Mouse (Mus musculus): ENCODE measurements at regions not wholly inside any gene's neighbourhood (a gene's known extent, or its start where the extent isn't known, plus 50 kb on each side); places are given as distances from the start of the nearest gene placed in this dataset.

DNA sequence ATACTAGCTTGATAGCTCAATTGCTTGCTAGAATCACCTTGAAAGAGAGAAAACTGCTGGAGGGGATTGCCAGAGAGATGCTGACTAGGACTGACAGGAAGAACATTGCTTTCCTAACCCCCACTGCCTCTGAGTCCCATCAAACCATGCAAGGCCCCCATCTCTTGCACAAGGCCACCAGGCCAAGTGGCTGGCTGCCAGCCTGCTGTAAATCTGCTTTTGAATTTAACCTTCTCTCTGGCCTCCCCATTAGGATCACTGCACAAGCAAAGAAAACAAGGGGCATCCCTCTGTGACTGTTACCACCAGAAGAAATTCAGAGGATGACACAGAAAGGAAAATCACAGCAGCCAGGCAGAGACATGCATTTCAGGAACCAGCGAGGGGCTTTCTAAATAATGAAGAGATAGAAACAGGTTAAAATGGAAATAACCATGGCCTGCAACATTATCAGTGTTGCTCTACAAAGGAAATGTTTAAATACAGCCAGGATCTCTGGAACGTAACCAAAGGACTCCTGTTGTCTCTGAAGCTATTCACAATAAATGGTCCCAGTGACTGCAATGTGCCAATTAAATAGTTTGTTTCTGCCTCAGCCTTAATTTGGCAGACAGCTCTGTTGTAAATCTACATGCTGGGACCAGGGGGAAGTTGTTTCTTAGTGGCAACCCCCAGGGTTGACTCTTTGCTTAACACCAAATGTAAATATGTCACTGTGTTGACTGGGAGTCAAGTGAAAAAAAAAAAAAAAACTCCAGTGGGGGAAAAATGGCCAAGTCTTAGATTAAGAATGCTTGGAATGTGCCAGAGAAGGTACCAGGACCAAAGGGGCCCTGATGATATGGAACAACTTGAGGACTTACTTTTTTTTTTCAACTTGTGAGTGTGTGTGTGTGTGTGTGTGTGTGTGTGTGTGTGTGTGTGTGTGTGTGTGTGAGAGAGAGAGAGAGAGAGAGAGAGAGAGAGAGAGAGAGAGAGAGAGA, 233.9 kb upstream of the Epha4 start:
- DNase-seq (ENCODE audit: low spot score) = no peak

DNA sequence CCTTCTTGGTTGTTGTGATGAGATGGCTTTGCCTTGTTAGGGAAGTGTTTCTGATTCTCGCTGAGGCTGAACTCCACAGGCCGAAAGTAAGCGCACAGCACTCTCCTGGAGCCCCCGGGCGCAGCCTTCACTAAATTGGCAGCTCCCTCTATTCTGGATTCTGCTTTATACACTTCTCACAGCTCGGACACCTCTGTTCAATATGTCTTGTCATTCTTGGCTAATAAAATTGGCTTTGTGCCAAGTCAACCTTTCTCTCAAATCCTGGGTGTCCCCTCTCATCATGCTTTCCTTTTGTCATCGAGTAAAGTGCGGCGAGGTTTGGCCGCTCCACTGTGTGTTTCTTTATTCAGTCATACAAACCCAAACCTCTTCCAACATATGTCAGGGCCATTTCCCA, 217.2 kb upstream of the Epha4 start:
- no peak for DNase-seq (ENCODE audit: low spot score)

DNA sequence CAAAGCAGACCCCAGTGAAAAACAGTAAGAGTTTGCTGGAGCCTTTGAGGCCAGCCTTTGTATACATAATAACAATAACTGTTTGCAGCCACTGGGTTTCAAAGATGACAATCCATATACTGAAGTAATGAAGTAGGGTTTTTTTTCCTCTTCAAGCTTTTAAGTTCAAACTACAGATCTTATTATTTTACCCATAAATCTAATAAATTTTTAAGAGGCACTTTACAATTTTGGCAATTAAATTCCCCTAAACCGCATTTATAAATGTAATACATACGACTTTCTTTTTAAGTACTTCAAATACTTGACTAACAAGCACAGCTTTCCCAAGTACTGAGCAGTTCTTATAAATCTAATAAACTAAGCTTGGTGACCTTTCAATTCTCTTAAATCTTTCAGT, 212.7 kb upstream of the Epha4 start:
- no peak for DNase-seq (ENCODE audit: low spot score)

- DNase-seq (ENCODE audit: low spot score) = no peak
Observed at GRCm38 (mm10) chr1:77723246-77723645, 208.4 kb upstream of the Epha4 start.

DNA sequence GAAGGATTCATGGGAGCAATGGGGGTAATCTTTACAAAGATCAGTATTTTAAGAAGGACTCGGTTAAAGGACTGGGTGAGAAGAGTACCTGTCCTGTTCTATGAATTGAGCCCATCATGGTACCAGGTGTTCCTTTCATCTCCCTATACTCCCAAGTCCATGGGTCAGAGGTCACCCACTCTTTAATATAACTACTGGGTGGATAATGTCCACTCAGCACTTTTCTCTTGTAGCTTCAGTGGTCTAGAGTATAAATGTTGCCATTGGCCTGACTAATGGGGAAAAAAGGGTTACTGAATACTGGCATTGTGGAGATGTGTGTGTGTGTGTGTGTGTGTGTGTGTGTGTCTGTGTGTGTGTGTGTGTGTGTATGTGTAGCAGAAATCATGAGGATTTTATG, 206.0 kb upstream of the Epha4 start:
- DNase-seq (ENCODE audit: low spot score) = no peak

GRCm38 (mm10) chr1:77713001-77713400, 198.1 kb upstream of the Epha4 start:
- DNase-seq (ENCODE audit: low spot score) = no peak

GRCm38 (mm10) chr1:77708202-77709020, 193.5 kb upstream of the Epha4 start:
- DNase-seq (ENCODE audit: low spot score) = no peak

GRCm38 (mm10) chr1:77695228-77696018, 180.5 kb upstream of the Epha4 start:
- DNase-seq (ENCODE audit: low spot score) = no peak

DNA sequence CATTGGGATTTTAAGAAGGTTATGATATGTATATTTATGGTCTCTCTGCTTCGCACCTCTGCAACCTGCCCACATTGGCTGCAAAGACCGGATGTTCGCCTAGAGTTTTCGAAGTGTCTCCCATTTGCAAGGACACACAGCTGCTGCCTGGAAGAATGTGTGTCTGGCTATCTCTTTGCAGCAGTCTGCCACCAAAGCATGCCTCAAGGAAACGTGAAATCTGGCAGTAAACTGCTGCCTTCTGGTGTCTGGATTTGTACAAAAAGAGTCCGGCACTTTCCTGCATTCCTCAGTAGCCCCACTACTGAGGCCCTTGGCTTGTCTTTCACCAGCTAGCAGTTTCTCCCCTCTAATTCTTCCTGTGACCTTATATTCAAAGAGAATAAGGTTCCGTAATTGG, 148.5 kb upstream of the Epha4 start:
- no peak for DNase-seq (ENCODE audit: low spot score)

GRCm38 (mm10) chr1:77660436-77660835, 145.5 kb upstream of the Epha4 start:
- DNase-seq (ENCODE audit: low spot score) = no peak

GRCm38 (mm10) chr1:77637025-77637424, 122.1 kb upstream of the Epha4 start:
- no peak for DNase-seq (ENCODE audit: low spot score)

GRCm38 (mm10) chr1:77629496-77630281, 114.8 kb upstream of the Epha4 start:
- DNase-seq (ENCODE audit: low spot score) = no peak

DNA sequence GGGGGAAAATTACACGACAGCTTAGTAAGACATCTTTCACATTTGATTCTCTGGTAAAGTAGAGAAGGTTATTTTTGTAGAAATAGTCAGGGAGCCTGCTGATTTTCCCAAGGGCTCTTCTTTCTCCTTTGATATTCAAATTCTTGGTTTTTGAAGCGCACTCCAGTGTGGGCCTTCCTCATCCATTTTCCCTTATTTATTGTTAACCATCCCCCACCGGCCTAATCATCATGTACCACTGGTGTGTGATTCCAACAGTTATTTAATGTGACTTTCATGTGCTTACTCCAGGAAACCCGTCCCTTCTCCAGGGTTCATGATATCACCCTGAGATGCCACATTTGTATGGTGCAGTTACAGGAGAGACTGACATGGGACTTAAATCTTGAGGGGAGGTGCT, 114.0 kb upstream of the Epha4 start:
- no peak for DNase-seq (ENCODE audit: low spot score)

DNA sequence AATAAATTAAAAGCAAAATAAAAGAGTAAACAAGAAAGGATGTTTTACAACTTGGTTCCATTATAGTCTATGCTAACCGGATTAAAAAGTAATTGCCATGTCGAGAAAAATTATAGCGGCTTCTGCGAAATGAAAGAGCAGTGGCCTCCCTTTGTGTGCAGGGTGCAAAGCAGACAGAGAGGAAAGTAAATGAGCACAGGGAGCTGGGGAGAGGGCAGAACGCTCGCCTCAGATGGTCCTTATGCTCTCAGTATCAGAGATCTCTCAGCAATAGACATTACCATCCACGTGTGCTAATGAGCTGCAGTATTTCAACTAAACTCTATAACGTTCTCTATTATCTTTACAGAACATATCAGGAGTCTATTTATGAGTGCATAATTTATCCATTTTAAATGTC, 102.6 kb upstream of the Epha4 start:
- no peak for DNase-seq (ENCODE audit: low spot score)

GRCm38 (mm10) chr1:77600509-77600908, 85.6 kb upstream of the Epha4 start:
- DNase-seq (ENCODE audit: low spot score) = no peak

GRCm38 (mm10) chr1:77592649-77593048, 77.8 kb upstream of the Epha4 start:
- no peak for DNase-seq (ENCODE audit: low spot score)

GRCm38 (mm10) chr1:77592248-77592647, 77.4 kb upstream of the Epha4 start:
- DNase-seq (ENCODE audit: low spot score) = no peak

- no peak for DNase-seq (ENCODE audit: low spot score)
Observed at GRCm38 (mm10) chr1:77589423-77589822, 74.5 kb upstream of the Epha4 start.

- DNase-seq (ENCODE audit: low spot score) = no peak
Observed at GRCm38 (mm10) chr1:77585520-77585919, 70.6 kb upstream of the Epha4 start.

GRCm38 (mm10) chr1:77568081-77568480, 53.2 kb upstream of the Epha4 start:
- DNase-seq (ENCODE audit: low spot score) = no peak

DNA sequence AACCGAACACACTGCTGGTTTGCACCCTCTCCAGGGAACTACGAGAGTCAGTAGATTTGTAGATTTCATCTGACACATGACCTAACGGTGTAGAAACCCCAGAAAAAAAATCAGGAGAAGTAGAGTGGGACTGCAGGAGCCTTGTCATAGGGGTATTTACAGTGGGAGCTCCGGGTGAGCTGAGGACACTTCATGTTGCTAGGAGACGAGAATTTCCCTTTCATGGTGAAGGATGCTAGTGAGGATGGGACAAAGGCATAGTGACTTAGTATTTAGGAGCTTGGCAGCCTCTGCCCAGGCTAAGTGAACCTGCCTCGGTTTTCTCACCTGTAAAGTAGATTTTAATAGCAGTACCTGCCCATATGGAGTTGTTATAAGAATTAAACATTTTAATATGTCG, 52.8 kb upstream of the Epha4 start:
- no peak for DNase-seq (ENCODE audit: low spot score)
